Mouse (Mus musculus): ENCODE results near the gene Ralgds. TPM values are rescaled to one million over a fixed set of nuclear protein-coding genes. Genes with fewer than 3 reads are reported as not detected.
A peak's percentile ranks its signal among the peaks of the same experiment; 100 is the strongest.

The Ralgds gene
- polyA plus RNA-seq, 1 experiment from 2014 or later, result 12.9 TPM

DNA sequence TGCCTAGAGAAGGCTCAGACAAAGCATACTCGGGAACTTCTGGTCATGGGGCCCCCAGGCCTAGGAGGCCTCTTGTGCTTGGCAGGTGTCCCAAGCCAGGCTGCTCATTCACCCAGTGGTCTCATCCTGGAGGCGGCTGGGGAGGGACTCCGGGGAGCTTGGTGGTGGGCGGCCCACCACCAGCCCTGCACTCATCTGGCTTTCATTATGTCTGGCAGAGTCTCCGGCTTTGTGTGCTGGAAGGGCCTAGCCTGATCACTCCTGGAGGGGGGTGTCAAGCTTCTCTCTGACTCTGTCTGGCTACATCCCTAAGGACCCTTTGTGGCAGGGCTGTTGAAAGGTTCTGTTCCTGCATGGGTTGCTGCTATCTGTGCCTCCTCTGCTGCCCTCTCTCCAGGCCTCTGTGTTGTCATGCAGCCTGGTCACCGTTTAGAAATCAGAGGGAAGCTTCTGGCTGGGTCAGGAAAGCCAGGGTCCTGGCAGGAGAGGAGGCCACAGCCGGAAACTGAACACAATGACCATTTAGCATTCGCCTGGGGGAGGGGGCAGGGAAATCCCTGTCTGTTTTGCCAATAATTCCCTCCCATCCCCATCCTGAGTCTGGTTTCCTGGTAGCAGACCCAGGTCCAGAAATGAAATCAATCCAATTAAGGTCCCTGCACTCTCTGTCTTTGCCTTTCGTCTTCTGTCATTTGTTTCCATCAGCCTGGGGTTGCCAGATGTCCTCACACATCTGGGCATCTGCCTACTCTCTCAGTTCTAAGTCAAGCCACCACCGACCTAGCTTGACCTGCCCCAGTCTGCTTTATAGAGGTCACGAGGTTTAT lies 21.7 kb downstream of the Ralgds start:
- peaks cover 25% of the 10 kb centered on the region for H3K4me1 ChIP-seq (replicated peaks; ENCODE audit: control insufficient read depth, insufficient read depth, low read length)
- ATAC-seq (replicated peaks; ENCODE audit: low FRiP score) (no peak), DNase-seq (ENCODE audit: low spot score) (no peak)
- peak overlapping the region; percentile 32; the same call in 1 of the 2 replicates for H3K27ac ChIP-seq (ENCODE audit: low read depth, low read length)
- H3K36me3 ChIP-seq (ENCODE audit: control insufficient read depth, insufficient read depth, low read length), result no peaks in the 10 kb centered on the region
- H3K9ac ChIP-seq (ENCODE audit: low read depth, low read length), result peak overlapping the region; percentile 20; the same call in 1 of the 2 replicates
- peaks cover 5% of the 10 kb centered on the region for H3K27me3 ChIP-seq (replicated peaks; ENCODE audit: control insufficient read depth, insufficient read depth, low read length)
- H3K9me3 ChIP-seq (ENCODE audit: control insufficient read depth, low read length), result no peaks in the 10 kb centered on the region
- 0 out of 2 replicates have a peak overlapping the region, but pooled peaks have one; percentile 61 for H3K4me3 ChIP-seq (ENCODE audit: low read depth, low read length)
- 53% methylated on average over 11 of the region's 11 CpGs for WGBS
- H3K4me2 ChIP-seq, result peak overlapping the region; percentile 68

DNA sequence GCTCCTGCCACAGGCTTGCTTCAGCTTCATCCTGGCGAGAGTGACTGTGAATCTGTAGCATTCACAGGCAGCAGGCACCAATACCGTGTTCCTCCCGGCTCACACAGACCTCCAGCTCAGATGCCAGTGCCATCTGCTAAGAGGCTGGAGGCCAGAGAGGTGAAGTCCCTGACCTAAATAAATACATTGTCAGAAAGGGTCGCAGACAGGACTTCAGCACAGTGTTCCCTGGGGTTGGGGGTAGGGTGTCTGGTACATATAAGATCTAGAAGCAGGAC lies 22.3 kb downstream of the Ralgds start:
- Histone ChIP-seq H3K27me3 (replicated peaks; ENCODE audit: control insufficient read depth, insufficient read depth, low read length) (peaks cover 5% of the 10 kb centered on the region), H3K9me3 (ENCODE audit: control insufficient read depth, low read length) (no peaks in the 10 kb centered on the region), H3K36me3 (ENCODE audit: control insufficient read depth, insufficient read depth, low read length) (no peaks in the 10 kb centered on the region), H3K4me2 (0 out of 2 replicates have a peak overlapping the region, but pooled peaks have one; percentile 22), H3K9ac (ENCODE audit: low read depth, low read length) (peak overlapping the region; percentile 20; the same call in 1 of the 2 replicates), H3K4me1 (replicated peaks; ENCODE audit: control insufficient read depth, insufficient read depth, low read length) (peaks cover 30% of the 10 kb centered on the region), H3K27ac (ENCODE audit: low read depth, low read length) (peak overlapping the region; percentile 32; the same call in 1 of the 2 replicates), H3K4me3 (ENCODE audit: low read depth, low read length) (no peak overlapping the region)
- WGBS, result 46% methylated on average over 4 of the region's 4 CpGs
- no peak for DNase-seq (ENCODE audit: low spot score)
- ATAC-seq (replicated peaks; ENCODE audit: low FRiP score), result no peak

DNA sequence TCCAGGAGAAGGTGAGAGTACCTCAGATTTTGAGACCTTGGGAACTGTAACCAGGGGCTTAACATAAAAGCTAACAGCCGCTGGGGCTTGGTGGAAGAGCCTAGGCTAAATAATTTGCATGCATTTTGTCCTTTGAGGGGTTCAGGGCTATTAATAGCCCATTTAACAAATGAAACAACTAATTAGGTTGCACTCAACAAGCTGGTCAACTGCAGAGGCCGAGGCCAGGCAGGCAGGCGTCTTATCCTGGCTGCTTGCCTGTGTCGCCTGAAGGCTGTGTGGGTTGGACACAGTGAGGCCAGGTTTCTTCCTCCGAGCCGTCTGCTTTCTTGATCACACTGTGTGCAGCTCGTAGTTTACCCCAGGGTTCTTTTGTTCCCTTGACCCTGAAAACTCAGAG lies 22.7 kb downstream of the Ralgds start:
- 66% methylated on average over 7 of the region's 7 CpGs for WGBS
- no peak for ATAC-seq (replicated peaks; ENCODE audit: low FRiP score)
- peaks cover 5% of the 10 kb centered on the region for H3K27me3 ChIP-seq (replicated peaks; ENCODE audit: control insufficient read depth, insufficient read depth, low read length)
- H3K36me3 ChIP-seq (ENCODE audit: control insufficient read depth, insufficient read depth, low read length), result no peaks in the 10 kb centered on the region
- DNase-seq (ENCODE audit: low spot score), result no peak
- H3K27ac ChIP-seq (ENCODE audit: low read depth, low read length), result no peak overlapping the region; the same call in 1 of the 2 replicates
- no peak overlapping the region for H3K4me3 ChIP-seq (ENCODE audit: low read depth, low read length)
- no peak overlapping the region for H3K9ac ChIP-seq (ENCODE audit: low read depth, low read length)
- no peak overlapping the region for H3K4me2 ChIP-seq
- peaks cover 32% of the 10 kb centered on the region for H3K4me1 ChIP-seq (replicated peaks; ENCODE audit: control insufficient read depth, insufficient read depth, low read length)
- H3K9me3 ChIP-seq (ENCODE audit: control insufficient read depth, low read length), result no peaks in the 10 kb centered on the region

DNA sequence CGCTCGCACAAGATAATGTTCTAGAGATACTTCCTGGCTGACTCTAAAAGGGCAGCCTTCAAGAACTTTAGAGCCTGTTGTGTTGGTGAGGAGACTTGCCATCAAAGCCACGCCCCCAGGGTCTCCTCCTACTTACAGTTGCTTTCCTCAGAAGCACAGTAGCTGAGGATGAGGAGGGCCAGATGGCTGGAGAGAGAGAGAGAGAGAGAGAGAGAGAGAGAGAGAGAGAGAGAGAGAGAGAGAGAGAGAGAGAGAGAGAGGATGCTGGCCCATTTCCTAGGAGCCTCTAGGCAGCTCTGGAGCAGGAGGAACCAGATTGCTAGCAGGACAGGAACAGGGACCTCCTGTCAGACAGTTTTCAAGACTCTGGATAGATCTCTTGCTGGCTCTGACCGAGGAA lies 23.2 kb downstream of the Ralgds start:
- H3K9me3 ChIP-seq (ENCODE audit: control insufficient read depth, low read length), result no peaks in the 10 kb centered on the region
- 67% methylated on average over 4 of the region's 4 CpGs for WGBS
- H3K4me2 ChIP-seq, result no peak overlapping the region
- no peak overlapping the region for H3K9ac ChIP-seq (ENCODE audit: low read depth, low read length)
- DNase-seq (ENCODE audit: low spot score) (no peak), ATAC-seq (replicated peaks; ENCODE audit: low FRiP score) (no peak)
- peaks cover 5% of the 10 kb centered on the region for H3K27me3 ChIP-seq (replicated peaks; ENCODE audit: control insufficient read depth, insufficient read depth, low read length)
- H3K4me1 ChIP-seq (replicated peaks; ENCODE audit: control insufficient read depth, insufficient read depth, low read length), result peaks cover 32% of the 10 kb centered on the region
- H3K36me3 ChIP-seq (ENCODE audit: control insufficient read depth, insufficient read depth, low read length), result no peaks in the 10 kb centered on the region
- H3K27ac ChIP-seq (ENCODE audit: low read depth, low read length), result no peak overlapping the region
- no peak overlapping the region for H3K4me3 ChIP-seq (ENCODE audit: low read depth, low read length)

DNA sequence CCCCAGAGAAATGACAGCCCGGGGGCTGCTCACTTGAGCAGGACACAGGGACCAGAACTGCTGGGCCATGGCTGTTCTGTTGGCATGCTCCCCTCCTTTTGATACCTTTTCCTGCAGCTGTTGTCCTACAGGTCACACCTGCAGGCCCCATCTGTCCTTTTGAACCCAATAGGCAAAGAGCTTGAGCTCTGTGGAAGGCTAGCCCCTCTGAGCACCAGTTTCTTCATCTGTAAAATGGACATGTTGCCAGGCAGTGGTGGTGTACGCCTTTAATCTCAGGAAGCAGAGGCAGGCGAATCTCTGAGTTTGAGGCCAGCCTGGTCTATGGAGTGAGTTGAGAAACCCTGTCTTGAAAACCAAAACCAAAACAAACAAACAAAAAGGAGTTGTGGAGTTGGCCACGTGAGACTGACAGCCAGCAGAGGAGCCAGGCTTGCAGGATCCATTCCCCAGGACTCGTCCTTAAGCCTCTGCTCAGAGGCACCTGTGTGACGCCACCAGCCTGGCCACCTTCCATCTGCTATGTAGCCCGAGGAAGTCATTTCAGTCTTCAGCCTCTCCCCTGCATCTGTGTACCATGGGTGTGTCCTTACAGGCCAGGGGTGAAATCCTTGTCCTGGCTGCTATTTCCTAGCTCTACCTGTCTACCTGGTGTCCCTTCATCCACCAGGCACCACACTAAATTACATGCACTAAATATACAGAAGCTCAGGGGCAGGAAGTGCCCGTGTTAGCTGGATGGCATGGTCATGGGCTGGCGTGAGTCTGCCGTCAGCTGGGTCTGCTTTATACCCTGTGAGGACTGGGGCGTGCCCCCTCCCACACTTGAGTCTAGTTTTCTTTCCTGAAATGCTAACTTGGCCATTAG lies 24.1 kb downstream of the Ralgds start:
- peaks cover 5% of the 10 kb centered on the region for H3K27me3 ChIP-seq (replicated peaks; ENCODE audit: control insufficient read depth, insufficient read depth, low read length)
- no peaks in the 10 kb centered on the region for H3K9me3 ChIP-seq (ENCODE audit: control insufficient read depth, low read length)
- H3K36me3 ChIP-seq (ENCODE audit: control insufficient read depth, insufficient read depth, low read length), result no peaks in the 10 kb centered on the region
- H3K4me3 ChIP-seq (ENCODE audit: low read depth, low read length), result no peak overlapping the region
- H3K4me2 ChIP-seq, result no peak overlapping the region
- peaks cover 32% of the 10 kb centered on the region for H3K4me1 ChIP-seq (replicated peaks; ENCODE audit: control insufficient read depth, insufficient read depth, low read length)
- DNase-seq (ENCODE audit: low spot score), result no peak
- no peak overlapping the region for H3K27ac ChIP-seq (ENCODE audit: low read depth, low read length)
- H3K9ac ChIP-seq (ENCODE audit: low read depth, low read length), result no peak overlapping the region
- no peak for ATAC-seq (replicated peaks; ENCODE audit: low FRiP score)
- WGBS, result 72% methylated on average over 11 of the region's 11 CpGs

DNA sequence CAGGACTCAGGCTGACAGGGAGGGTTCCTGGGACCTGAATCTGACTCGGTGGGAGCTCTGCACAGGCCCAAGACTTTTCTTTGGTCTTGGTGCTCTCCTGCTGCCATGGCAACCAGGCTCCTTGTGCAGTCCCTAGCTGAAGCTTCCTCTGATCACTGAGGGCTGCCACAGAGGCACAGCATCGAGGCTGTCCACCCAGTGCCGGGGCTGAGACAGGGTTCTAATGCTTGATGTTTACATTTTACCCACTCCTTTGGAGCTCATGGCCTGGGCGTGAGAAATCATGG lies 24.7 kb downstream of the Ralgds start:
- no peaks in the 10 kb centered on the region for H3K9me3 ChIP-seq (ENCODE audit: control insufficient read depth, low read length)
- no peak overlapping the region for H3K9ac ChIP-seq (ENCODE audit: low read depth, low read length)
- peaks cover 30% of the 10 kb centered on the region for H3K4me1 ChIP-seq (replicated peaks; ENCODE audit: control insufficient read depth, insufficient read depth, low read length)
- H3K36me3 ChIP-seq (ENCODE audit: control insufficient read depth, insufficient read depth, low read length), result no peaks in the 10 kb centered on the region
- peaks cover 5% of the 10 kb centered on the region for H3K27me3 ChIP-seq (replicated peaks; ENCODE audit: control insufficient read depth, insufficient read depth, low read length)
- no peak overlapping the region for H3K27ac ChIP-seq (ENCODE audit: low read depth, low read length)
- WGBS, result 59% methylated on average over 4 of the region's 4 CpGs
- DNase-seq (ENCODE audit: low spot score), result no peak
- ATAC-seq (replicated peaks; ENCODE audit: low FRiP score), result no peak
- no peak overlapping the region for H3K4me3 ChIP-seq (ENCODE audit: low read depth, low read length)
- no peak overlapping the region for H3K4me2 ChIP-seq

DNA sequence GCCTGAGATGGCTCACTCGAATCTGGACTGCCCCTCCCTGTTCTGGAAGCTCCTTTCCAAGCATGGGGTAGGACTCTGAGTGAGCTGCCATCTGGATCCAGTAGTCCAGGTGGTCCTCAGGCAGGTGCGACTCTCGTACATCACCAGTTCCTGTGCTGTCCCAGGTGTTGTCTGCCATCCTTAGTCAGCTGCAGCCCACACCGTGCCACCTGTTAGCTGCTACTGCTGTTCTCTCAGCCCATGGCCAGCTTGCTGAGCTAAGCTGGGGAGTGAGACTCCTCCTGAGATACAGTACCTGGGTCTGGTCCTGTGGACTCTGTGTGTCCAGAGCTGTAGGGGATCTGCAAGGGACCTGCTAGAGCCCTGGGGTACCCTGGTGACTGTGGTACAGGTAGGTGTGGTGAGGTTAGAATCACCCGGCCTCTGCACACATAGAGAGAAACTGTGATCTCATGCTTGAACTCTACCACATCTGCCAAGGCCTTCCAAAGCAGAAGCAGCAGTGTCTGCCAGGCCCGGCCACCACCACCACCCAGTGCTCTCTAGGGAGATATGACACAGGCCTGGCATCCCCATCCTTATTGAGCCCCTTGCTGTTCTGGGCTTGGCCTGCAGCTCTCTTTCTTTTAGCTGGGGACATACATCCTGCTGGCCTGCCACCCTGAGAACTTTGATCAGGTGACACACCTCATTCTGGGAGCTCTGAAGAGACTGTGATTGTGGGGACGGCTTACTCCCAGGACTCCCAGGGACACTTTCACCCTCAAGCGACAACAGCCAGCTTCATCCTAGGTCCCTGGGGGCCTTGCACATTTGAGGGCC lies 25.3 kb downstream of the Ralgds start:
- Histone ChIP-seq H3K27ac (ENCODE audit: low read depth, low read length) (no peak overlapping the region), H3K4me3 (ENCODE audit: low read depth, low read length) (no peak overlapping the region), H3K4me1 (replicated peaks; ENCODE audit: control insufficient read depth, insufficient read depth, low read length) (peaks cover 25% of the 10 kb centered on the region), H3K4me2 (no peak overlapping the region), H3K36me3 (ENCODE audit: control insufficient read depth, insufficient read depth, low read length) (no peaks in the 10 kb centered on the region), H3K27me3 (replicated peaks; ENCODE audit: control insufficient read depth, insufficient read depth, low read length) (peaks cover 5% of the 10 kb centered on the region), H3K9me3 (ENCODE audit: control insufficient read depth, low read length) (no peaks in the 10 kb centered on the region), H3K9ac (ENCODE audit: low read depth, low read length) (no peak overlapping the region)
- DNase-seq (ENCODE audit: low spot score) (no peak), ATAC-seq (replicated peaks; ENCODE audit: low FRiP score) (no peak)
- 74% methylated on average over 8 of the region's 8 CpGs for WGBS

DNA sequence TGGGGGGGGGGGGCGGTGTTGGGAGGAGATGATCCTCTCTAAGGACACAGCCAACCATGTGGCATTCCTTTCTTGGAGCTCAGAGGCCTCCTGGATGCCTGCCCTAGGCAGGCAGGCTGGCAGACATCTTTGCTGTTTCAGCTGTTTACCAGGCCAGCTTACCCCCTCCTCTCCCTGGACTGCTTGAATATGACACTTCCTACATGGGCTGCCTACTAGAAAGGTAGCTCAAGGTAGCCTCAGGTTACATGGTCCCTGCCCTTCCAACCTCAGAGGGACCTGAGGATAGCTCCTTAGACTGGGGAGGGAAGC lies 25.8 kb downstream of the Ralgds start:
- Histone ChIP-seq H3K4me2 (no peak overlapping the region), H3K4me1 (replicated peaks; ENCODE audit: control insufficient read depth, insufficient read depth, low read length) (peaks cover 22% of the 10 kb centered on the region), H3K9me3 (ENCODE audit: control insufficient read depth, low read length) (no peaks in the 10 kb centered on the region), H3K27ac (ENCODE audit: low read depth, low read length) (no peak overlapping the region), H3K27me3 (replicated peaks; ENCODE audit: control insufficient read depth, insufficient read depth, low read length) (peaks cover 3% of the 10 kb centered on the region), H3K36me3 (ENCODE audit: control insufficient read depth, insufficient read depth, low read length) (no peaks in the 10 kb centered on the region), H3K4me3 (ENCODE audit: low read depth, low read length) (no peak overlapping the region), H3K9ac (ENCODE audit: low read depth, low read length) (no peak overlapping the region)
- ATAC-seq (replicated peaks; ENCODE audit: low FRiP score), result no peak
- DNase-seq (ENCODE audit: low spot score), result no peak
- WGBS, result 47% methylated on average over 1 of the region's 1 CpGs

All from liver, embryonic 11.5 days (tissue).